Mouse (Mus musculus) cerebellum, postnatal 36 days (tissue): ENCODE measurements around the gene Fam227b.

Experiments used
- DNase-seq, 2 experiments: peaks; one replicate each; pipeline ENCODE4 v3.0.0; 2021 to 2022; ENCODE audit warnings: mixed read lengths in 2 of 2

The Fam227b gene

GRCm38 (mm10) chr2:126060595-126060994, 91.2 kb downstream of the Fam227b start:
- no peak for DNase-seq

GRCm38 (mm10) chr2:126053657-126054056, 98.1 kb downstream of the Fam227b start:
- DNase-seq = no peak

- no peak for DNase-seq
Measured at GRCm38 (mm10) chr2:126052749-126053557, 98.9 kb downstream of the Fam227b start.

DNA sequence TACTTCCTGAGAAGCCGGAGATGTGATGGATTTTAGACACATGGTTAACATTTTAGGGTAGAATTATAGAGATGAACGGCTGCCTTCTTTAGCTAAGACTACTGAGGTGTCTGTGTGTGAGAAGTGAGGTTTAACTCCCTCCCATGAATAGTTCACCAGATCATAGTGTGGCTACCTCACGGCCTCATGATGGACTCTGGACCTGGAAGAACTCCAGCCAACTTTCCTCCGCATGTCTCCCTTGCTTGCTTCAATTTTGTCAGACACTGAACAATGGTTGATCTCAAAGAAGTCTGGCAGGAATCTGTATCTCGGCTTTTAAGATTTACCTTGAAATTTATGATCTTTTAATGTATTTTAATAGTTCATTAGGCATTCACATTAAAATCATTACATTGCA, 106.2 kb downstream of the Fam227b start:
- DNase-seq = no peak

DNA sequence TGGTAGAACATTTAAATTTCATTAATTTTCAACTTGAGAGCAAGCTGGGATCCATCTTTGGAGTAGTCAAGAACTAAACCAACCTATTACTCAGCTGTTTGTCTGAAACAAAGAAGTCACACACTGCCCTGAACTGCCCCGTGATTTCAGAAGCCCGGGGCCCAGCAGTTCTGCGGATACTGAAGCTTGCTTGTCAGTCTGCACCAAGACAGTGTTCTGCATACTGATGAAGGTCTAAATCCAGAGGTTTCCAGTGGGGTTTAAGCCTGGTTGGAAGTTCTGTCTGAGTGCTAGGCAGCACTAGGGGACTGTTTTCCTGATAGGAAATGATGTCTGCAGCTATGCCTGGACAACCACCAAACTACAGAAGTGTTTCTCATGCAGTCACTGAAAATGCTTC, 109.1 kb downstream of the Fam227b start:
- no peak for DNase-seq

- no peak for DNase-seq
Measured at GRCm38 (mm10) chr2:126041237-126041636, 110.6 kb downstream of the Fam227b start.

DNA sequence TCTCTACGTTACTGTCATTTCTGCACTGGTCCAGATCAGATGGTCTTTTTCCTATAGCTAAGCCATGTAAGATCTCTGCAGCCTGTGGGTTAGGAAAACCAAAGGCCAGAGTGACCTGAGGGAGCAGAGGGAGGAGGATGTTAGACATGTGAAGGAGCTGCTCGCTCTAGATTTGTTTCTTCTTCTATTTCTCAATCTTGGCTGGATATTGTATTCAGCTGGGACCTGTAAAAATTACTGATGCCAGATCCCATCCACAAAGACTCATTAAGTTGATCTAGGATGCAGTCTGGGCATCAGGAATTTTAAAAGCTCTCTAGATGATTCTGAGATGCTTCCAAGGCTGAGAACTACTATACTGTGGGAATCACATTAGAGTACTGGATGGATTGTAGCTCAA, 111.2 kb downstream of the Fam227b start:
- DNase-seq = no peak

- no peak for DNase-seq
Measured at GRCm38 (mm10) chr2:126039414-126039891, 112.4 kb downstream of the Fam227b start.

DNA sequence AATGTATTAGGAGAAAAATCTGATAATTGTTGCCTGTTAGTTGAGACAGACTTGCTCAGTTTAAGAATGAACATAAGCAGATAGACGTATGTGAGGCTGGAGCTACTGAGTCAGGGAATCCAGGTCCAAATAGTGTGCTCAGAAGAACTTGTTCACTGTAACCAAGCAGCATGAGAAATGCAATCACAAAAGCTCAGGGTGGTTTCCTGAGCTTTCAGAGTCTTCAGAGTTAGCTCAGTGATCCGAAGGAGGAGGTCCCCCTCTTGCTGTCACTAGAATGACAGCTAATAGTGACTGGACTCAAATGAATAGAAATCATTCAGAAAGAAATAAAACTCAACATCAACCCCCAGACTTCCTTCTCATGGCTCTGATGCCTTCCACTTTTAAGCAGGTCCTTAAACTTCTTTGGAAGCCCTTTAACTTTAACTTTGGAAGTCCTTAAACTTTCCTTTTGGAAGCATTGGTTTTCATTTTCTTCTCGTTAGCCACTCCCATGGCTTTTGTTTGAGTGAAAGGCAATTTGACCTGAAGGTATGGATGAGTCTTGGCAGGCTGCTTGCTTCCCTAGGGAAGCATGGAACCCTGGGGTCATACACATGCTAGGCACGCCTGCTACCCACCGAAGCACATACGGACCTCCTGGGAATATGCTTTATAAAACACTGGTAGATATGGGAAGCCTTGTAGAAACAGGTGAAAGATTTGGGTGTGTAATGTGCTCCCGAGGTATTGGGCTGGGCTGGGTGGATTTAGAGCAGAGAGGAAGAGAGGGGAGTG, 113.4 kb downstream of the Fam227b start:
- no peak for DNase-seq

DNA sequence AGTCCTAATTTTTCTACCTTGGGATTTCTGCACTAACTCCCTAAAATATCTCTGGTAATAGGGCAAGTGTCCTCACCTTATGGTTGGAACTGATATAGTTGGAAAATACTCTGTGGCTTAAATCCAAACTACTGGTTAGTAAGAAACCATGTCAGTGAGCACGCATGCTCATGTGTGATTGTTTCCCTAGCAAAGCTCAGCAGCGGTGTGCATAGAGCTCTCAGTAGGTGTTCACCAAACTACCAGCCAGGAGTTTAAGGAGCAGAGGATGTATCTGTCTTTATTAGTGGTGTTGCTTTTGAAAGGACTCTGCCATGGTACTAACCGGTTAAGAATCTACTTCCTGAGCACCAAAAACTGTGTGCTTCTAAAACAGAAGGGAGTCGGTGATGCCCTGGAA, 115.7 kb downstream of the Fam227b start:
- DNase-seq = no peak

DNA sequence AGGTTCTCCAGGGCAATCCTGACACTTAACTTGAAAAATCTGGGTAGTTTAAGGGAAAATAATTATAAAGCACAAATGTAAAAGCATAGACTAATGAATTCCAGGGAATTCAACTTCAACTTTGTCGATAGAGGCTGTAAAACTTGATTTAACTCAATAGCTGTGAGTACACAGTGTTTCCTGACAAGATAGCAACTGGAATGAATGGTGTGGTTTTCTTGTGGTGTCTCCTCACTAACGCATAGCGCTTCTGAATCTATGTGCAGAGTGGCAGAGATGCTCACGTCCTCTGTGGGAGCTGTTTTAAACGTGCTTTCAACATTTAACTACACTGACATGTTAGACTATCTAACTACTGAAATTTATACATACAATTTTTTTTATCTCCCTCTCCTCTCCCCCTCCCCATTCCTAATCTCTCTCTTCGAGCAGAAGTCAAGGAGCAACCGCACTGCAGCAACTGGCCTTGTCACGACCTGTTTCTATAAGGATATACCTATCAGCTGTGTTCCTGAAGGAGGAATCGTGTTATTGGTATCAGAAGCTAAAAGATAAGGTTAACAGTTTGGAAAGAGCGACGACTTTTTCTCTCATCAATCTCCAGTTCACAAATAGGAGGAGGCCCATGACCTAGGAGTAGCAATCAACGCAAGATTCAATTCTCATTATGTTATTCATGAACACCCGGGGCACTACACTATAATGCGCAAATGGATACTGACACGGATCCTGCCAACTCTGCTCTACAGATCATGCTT, 116.6 kb downstream of the Fam227b start:
- DNase-seq = no peak

- no peak for DNase-seq
Measured at GRCm38 (mm10) chr2:126034379-126035005, 117.3 kb downstream of the Fam227b start, which contains the start of gene Fgf7. Gene Fgf7 (plus strand): TSS chr2:126034658.

DNA sequence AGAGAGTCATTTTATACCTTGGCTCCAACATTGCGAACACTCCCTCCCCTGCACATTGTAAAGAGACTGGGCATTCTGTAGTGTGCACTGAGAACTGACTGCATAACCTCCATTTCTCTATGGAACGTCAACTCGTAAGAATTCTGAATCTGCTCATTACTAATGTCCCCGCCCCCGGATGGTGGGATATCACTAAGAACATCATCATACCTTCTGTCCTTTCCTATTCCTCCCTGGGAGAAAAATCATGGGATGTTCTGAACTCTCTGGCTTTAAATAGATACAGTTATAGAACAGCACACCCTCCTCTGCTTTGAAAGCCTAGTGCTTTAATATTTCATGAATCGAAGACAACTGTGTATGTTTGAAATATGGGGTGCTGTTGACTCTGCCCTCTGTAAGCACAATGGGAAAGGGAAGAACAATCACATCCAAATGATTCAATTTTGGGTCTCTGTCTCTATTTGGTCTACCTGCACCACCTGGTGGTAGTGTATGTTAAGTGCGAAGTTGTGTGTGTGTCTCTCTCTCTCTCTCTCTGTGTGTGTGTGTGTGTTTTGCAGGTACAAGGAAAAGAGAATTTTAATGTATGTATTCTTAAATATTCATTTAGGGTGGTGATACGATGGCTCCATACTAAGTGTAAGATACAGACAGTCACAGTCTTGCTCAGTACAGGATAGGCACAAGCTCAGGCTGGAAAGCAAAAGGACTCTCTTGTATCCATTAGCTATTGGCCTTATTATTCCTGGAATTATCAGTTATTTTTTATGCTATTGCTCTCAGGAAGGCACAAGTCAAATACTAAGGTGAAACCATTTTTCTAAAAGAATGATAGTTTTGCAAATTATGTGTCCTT, 118.5 kb downstream of the Fam227b start:
- DNase-seq = no peak

- no peak for DNase-seq
Measured at GRCm38 (mm10) chr2:126031186-126031900, 120.5 kb downstream of the Fam227b start.

GRCm38 (mm10) chr2:126015763-126016473, 135.9 kb downstream of the Fam227b start:
- no peak for DNase-seq

DNA sequence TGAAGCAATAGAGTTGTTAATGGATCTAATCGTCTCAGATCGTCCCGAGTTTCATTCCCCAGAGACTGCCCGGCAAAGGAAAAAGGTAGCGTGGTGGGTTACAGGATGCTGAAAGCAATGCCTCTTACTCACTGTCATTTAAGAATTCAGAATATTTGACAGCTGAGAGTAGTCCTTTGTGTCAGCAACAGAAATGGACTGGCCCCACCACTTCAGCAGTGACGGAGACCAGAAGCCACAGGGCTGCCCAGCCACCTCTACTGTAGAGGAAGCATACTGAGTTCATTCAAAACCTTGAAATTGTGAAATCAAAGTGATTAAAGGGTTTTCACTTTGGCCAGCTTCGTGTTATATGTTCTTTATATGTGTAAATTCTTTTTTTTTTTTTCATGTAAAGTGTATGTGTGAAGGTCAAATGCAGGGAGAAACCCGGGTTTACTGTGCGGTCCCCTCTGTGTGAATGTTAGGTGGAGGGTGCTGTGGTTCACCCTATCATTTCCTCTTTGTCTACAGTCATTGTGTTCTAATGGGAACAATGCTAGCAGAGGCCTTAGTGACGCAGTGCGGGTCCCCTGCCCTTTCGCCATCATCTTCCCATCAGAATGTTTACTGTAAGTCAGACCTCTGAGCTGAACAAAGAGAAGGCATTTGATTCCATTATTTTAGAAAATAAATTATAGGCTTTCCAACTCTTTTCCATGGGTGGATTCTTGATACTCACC, 136.7 kb downstream of the Fam227b start:
- DNase-seq = no peak

GRCm38 (mm10) chr2:126006742-126007141, 145.1 kb downstream of the Fam227b start:
- no peak for DNase-seq

GRCm38 (mm10) chr2:126006088-126006487, 145.7 kb downstream of the Fam227b start:
- peak; percentile 43 to 49 for DNase-seq

DNA sequence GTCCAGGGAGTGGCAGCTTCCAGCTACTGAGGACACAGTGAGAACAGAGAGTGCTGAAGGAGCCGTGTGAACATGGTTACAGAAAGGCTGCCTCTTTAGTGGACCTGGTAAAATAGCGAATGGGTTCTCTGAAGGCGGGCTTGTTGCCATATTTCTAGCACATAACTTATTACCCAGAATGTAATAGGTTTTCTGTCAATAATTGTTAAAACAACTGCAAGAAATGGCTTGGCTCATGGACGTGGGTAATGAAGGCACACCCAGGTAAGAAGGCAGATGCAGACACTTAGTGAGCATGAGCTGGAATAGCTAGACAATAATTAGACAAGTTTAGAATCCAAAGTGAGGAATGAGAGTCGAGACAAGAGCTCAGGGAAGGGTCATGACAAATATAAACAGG, 149.5 kb downstream of the Fam227b start:
- DNase-seq = no peak
